Mouse (Mus musculus) spleen, adult 2 months (tissue): ENCODE measurements at regions not wholly inside any gene's neighbourhood (a gene's known extent, or its start where the extent isn't known, plus 50 kb on each side); places are given as distances from the start of the nearest gene placed in this dataset.

ENCODE experiments used
- CTCF ChIP-seq: fragments of 200-500 bp; IDR thresholded peaks from 2 replicates; pipeline ENCODE4 v1.5.1; 2011; ENCODE audit warnings: mild to moderate bottlenecking, inconsistent platforms; ENCODE audit not compliant: insufficient read depth, insufficient read length, insufficient replicate concordance; ENCODE audit errors: extremely low read depth
- POLR2A ChIP-seq: fragments of 200-500 bp; IDR thresholded peaks from 2 replicates; pipeline ENCODE4 v1.6.1; 2011; ENCODE audit warnings: low read depth, low read length, inconsistent platforms

DNA sequence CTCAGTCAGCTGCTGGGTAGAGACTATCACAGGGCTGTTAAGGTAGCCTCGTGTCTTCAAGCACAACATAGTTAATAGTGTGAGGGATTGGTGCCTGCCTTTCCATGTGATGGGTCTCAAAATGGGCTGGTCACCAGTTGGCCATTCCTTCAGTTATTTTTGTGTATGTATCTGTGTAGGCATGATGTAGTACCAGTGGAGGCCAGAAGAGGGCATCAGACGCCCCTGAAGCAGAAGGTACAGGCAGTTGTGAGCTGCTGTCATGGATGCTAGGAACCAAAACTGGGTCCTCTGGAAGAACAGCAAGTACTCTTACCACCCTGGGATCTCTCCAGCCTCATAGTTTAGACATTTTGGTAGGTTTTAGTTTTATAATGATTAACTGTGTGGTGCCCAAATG, 228.9 kb upstream of the 1700056E22Rik start:
- TF ChIP-seq POLR2A: no peak
- TF ChIP-seq CTCF: peak; percentile 31; the same call in 1 of the 2 replicates
